Mouse (Mus musculus): ENCODE results near the gene Myh6.

- no peak for TF ChIP-seq CTCF (IDR thresholded peaks at IDR 0.05; ENCODE audit: low read depth)
- TF ChIP-seq EP300 (IDR thresholded peaks at IDR 0.05; ENCODE audit: low read depth), result no peak
Measured at GRCm38 (mm10) chr14:54948781-54949180, 17.9 kb downstream of the Myh6 start.

Measured in heart, postnatal 0 days (tissue).